Mouse (Mus musculus): ENCODE measurements around the gene Tmem30a.

Tmem30a gene

GRCm38 (mm10) chr9:79792841-79793835, at the start of gene Tmem30a:
Tmem30a (minus strand) TSS chr9:79793507.
- peak within 1 kb of the TSS; percentile 99 for H3K4me3 ChIP-seq (replicated peaks; ENCODE audit: low read length)
- TF ChIP-seq POU5F1 (IDR thresholded peaks at IDR 0.05; ENCODE audit: borderline replicate concordance, low read length) (no peak), CTCF (conservative IDR thresholded peaks at IDR 0.05; ENCODE audit: low read length) (no peak), NANOG (IDR thresholded peaks at IDR 0.05; ENCODE audit: borderline replicate concordance, low read length) (no peak)
- peaks cover 8% of the 10 kb centered on the region for H3K4me1 ChIP-seq (replicated peaks; ENCODE audit: low read depth, low read length)
- H3K36me3 ChIP-seq (ENCODE audit: insufficient read depth, low read length) = no peaks in the 10 kb centered on the region
- no peaks in the 10 kb centered on the region for H3K27me3 ChIP-seq (ENCODE audit: insufficient read depth, low read length)
- H3K9me3 ChIP-seq (ENCODE audit: low read length) = no peaks in the 10 kb centered on the region

GRCm38 (mm10) chr9:79842615-79843014, 49.3 kb upstream of the Tmem30a start:
- H3K4me1 ChIP-seq (replicated peaks; ENCODE audit: low read depth, low read length) = no peaks in the 10 kb centered on the region
- H3K36me3 ChIP-seq (ENCODE audit: insufficient read depth, low read length) = no peaks in the 10 kb centered on the region
- H3K4me3 ChIP-seq (replicated peaks; ENCODE audit: low read length) = no peak overlapping the region
- no peaks in the 10 kb centered on the region for H3K27me3 ChIP-seq (ENCODE audit: insufficient read depth, low read length)
- peaks cover 10% of the 10 kb centered on the region for H3K9me3 ChIP-seq (ENCODE audit: low read length)
- no peak for TF ChIP-seq CTCF (conservative IDR thresholded peaks at IDR 0.05; ENCODE audit: low read length)
- TF ChIP-seq POU5F1 (IDR thresholded peaks at IDR 0.05; ENCODE audit: borderline replicate concordance, low read length) = no peak
- no peak for TF ChIP-seq NANOG (IDR thresholded peaks at IDR 0.05; ENCODE audit: borderline replicate concordance, low read length)

- H3K4me3 ChIP-seq (replicated peaks; ENCODE audit: low read length) = no peak overlapping the region
- H3K36me3 ChIP-seq (ENCODE audit: insufficient read depth, low read length) = no peaks in the 10 kb centered on the region
- peaks cover 4% of the 10 kb centered on the region; the same call in 1 of the 2 replicates for H3K9me3 ChIP-seq (ENCODE audit: low read length)
- H3K4me1 ChIP-seq (replicated peaks; ENCODE audit: low read depth, low read length) = no peaks in the 10 kb centered on the region
- no peak for TF ChIP-seq NANOG (IDR thresholded peaks at IDR 0.05; ENCODE audit: borderline replicate concordance, low read length)
- no peak for TF ChIP-seq CTCF (conservative IDR thresholded peaks at IDR 0.05; ENCODE audit: low read length)
- TF ChIP-seq POU5F1 (IDR thresholded peaks at IDR 0.05; ENCODE audit: borderline replicate concordance, low read length) = no peak
- H3K27me3 ChIP-seq (ENCODE audit: insufficient read depth, low read length) = no peaks in the 10 kb centered on the region
Measured at GRCm38 (mm10) chr9:79842028-79842427, 48.7 kb upstream of the Tmem30a start.

GRCm38 (mm10) chr9:79831294-79831693, 38.0 kb upstream of the Tmem30a start:
- no peak for TF ChIP-seq NANOG (IDR thresholded peaks at IDR 0.05; ENCODE audit: borderline replicate concordance, low read length)
- no peak for TF ChIP-seq POU5F1 (IDR thresholded peaks at IDR 0.05; ENCODE audit: borderline replicate concordance, low read length)
- no peak for TF ChIP-seq CTCF (conservative IDR thresholded peaks at IDR 0.05; ENCODE audit: low read length)
- Histone ChIP-seq H3K36me3 (ENCODE audit: insufficient read depth, low read length) (no peaks in the 10 kb centered on the region), H3K9me3 (ENCODE audit: low read length) (no peaks in the 10 kb centered on the region), H3K4me3 (replicated peaks; ENCODE audit: low read length) (no peak overlapping the region), H3K4me1 (replicated peaks; ENCODE audit: low read depth, low read length) (peaks cover 17% of the 10 kb centered on the region), H3K27me3 (ENCODE audit: insufficient read depth, low read length) (peaks cover 11% of the 10 kb centered on the region; the same call in 1 of the 2 replicates)

- Histone ChIP-seq H3K36me3 (ENCODE audit: insufficient read depth, low read length) (no peaks in the 10 kb centered on the region), H3K27me3 (ENCODE audit: insufficient read depth, low read length) (peaks cover 11% of the 10 kb centered on the region; the same call in 1 of the 2 replicates), H3K4me1 (replicated peaks; ENCODE audit: low read depth, low read length) (peaks cover 17% of the 10 kb centered on the region), H3K9me3 (ENCODE audit: low read length) (no peaks in the 10 kb centered on the region), H3K4me3 (replicated peaks; ENCODE audit: low read length) (no peak overlapping the region)
- TF ChIP-seq POU5F1 (IDR thresholded peaks at IDR 0.05; ENCODE audit: borderline replicate concordance, low read length) = no peak
- no peak for TF ChIP-seq CTCF (conservative IDR thresholded peaks at IDR 0.05; ENCODE audit: low read length)
Measured at GRCm38 (mm10) chr9:79830874-79831273, 37.6 kb upstream of the Tmem30a start.

GRCm38 (mm10) chr9:79829842-79830800, 36.8 kb upstream of the Tmem30a start:
- Histone ChIP-seq H3K27me3 (ENCODE audit: insufficient read depth, low read length) (peaks cover 11% of the 10 kb centered on the region; the same call in 1 of the 2 replicates), H3K4me1 (replicated peaks; ENCODE audit: low read depth, low read length) (peaks cover 17% of the 10 kb centered on the region), H3K9me3 (ENCODE audit: low read length) (no peaks in the 10 kb centered on the region), H3K4me3 (replicated peaks; ENCODE audit: low read length) (no peak overlapping the region), H3K36me3 (ENCODE audit: insufficient read depth, low read length) (no peaks in the 10 kb centered on the region)
- TF ChIP-seq NANOG (IDR thresholded peaks at IDR 0.05; ENCODE audit: borderline replicate concordance, low read length) (no peak), POU5F1 (IDR thresholded peaks at IDR 0.05; ENCODE audit: borderline replicate concordance, low read length) (no peak), CTCF (conservative IDR thresholded peaks at IDR 0.05; ENCODE audit: low read length) (no peak)

GRCm38 (mm10) chr9:79827072-79827471, 33.8 kb upstream of the Tmem30a start:
- Histone ChIP-seq H3K9me3 (ENCODE audit: low read length) (no peaks in the 10 kb centered on the region), H3K36me3 (ENCODE audit: insufficient read depth, low read length) (no peaks in the 10 kb centered on the region), H3K27me3 (ENCODE audit: insufficient read depth, low read length) (peaks cover 9% of the 10 kb centered on the region; the same call in 1 of the 2 replicates), H3K4me1 (replicated peaks; ENCODE audit: low read depth, low read length) (peaks cover 17% of the 10 kb centered on the region), H3K4me3 (replicated peaks; ENCODE audit: low read length) (no peak overlapping the region)
- TF ChIP-seq NANOG (IDR thresholded peaks at IDR 0.05; ENCODE audit: borderline replicate concordance, low read length) (no peak), POU5F1 (IDR thresholded peaks at IDR 0.05; ENCODE audit: borderline replicate concordance, low read length) (no peak), CTCF (conservative IDR thresholded peaks at IDR 0.05; ENCODE audit: low read length) (no peak)

GRCm38 (mm10) chr9:79825526-79825925, 32.2 kb upstream of the Tmem30a start:
- H3K27me3 ChIP-seq (ENCODE audit: insufficient read depth, low read length) = peaks cover 4% of the 10 kb centered on the region; the same call in 1 of the 2 replicates
- TF ChIP-seq CTCF (conservative IDR thresholded peaks at IDR 0.05; ENCODE audit: low read length) (no peak), NANOG (IDR thresholded peaks at IDR 0.05; ENCODE audit: borderline replicate concordance, low read length) (no peak), POU5F1 (IDR thresholded peaks at IDR 0.05; ENCODE audit: borderline replicate concordance, low read length) (no peak)
- no peaks in the 10 kb centered on the region for H3K9me3 ChIP-seq (ENCODE audit: low read length)
- H3K36me3 ChIP-seq (ENCODE audit: insufficient read depth, low read length) = no peaks in the 10 kb centered on the region
- H3K4me3 ChIP-seq (replicated peaks; ENCODE audit: low read length) = no peak overlapping the region
- H3K4me1 ChIP-seq (replicated peaks; ENCODE audit: low read depth, low read length) = peaks cover 7% of the 10 kb centered on the region; the same call in 1 of the 2 replicates
